In genomic region chr2:102416149-102416743, GRCm38 (mm10) we compare ENCODE assay signal across 15 mouse cellular contexts. TPM values are rescaled to one million over a fixed set of nuclear protein-coding genes. Genes with fewer than 3 reads are reported as not detected.
A peak's percentile ranks its signal among the peaks of the same experiment; 100 is the strongest.
DNase-seq lines count a peak whose midpoint lies in the region; ATAC-seq lines count a peak whose summit lies in the region.
"Had no signal": no experiment of that assay in that cellular context is flagged by ENCODE, and none has a peak within 500 bp of the region (broad histone marks: within the 10 kb centered on the region; RNA-seq: fewer than 3 reads in every experiment).

No protein-coding gene starts in this region.

- ATAC-seq in megakaryocyte, adult 5-6 weeks (ENCODE audit: poor library complexity, severe bottlenecking), result no peak
- ATAC-seq: activated CD4-positive, CD25-positive, alpha-beta regulatory T cell, adult 4 months had no signal

- DNase-seq in gastrocnemius, postnatal 10 days, result peak; percentile 41
- no peak for DNase-seq in gastrocnemius, adult 8-10 months (ENCODE audit: low spot score in 2 of 2)
- DNase-seq in kidney, postnatal 10 days, result peak; percentile 57
- no peak for DNase-seq in kidney, adult 18-20 months
- peak; percentile 26 to 62 for DNase-seq in lung, postnatal 4 days
- DNase-seq in lung, adult 18-20 months, result no peak
- DNase-seq: adrenal gland, postnatal 14 days; kidney, adult 2 months; lung, postnatal 36 days; right cerebral cortex, postnatal 14 days; thymus, adult 2 months had no signal

RNA-seq across cellular contexts. Expression of gene Trim44, which starts 8.6 kb away (rescaled TPM):
- total RNA-seq in gastrocnemius, postnatal 10 days (2021), result 10 to 100 TPM; 27.1 to 32.2 TPM
- total RNA-seq in gastrocnemius, adult 8-10 months (2022), result 10 to 100 TPM; 11.9 to 16.5 (median 14.8) TPM
- total RNA-seq in megakaryocyte, adult 5-6 weeks (2015), result 17.7 and 18.4 TPM in 2 replicates
- total RNA-seq in megakaryocyte, adult 5-6 weeks (2017), result 21.2 and 24.9 TPM in 2 replicates

RNA-seq across cellular contexts. Expression of gene Fjx1, which starts 36.1 kb away (rescaled TPM):
- total RNA-seq in gastrocnemius, postnatal 10 days (2021), result 1 to 10 TPM; 3.3 to 4.1 TPM
- total RNA-seq in gastrocnemius, adult 8-10 months (2022), result under 1 TPM; 0.07 to 0.63 (median 0.42) TPM
- not detected in 2 replicates for total RNA-seq in megakaryocyte, adult 5-6 weeks (2015)
- not detected in 2 replicates for total RNA-seq in megakaryocyte, adult 5-6 weeks (2017)
- total RNA-seq: liver, adult 2 months; monocyte, adult 5-6 weeks had no signal

Comparison
In these comparisons a context has a peak if more than half of its experiments do, and no peak if none do; other contexts are left out.
1. DNase-seq: peak in gastrocnemius, postnatal 10 days (single experiment), kidney, postnatal 10 days (single experiment) and lung, postnatal 4 days (2 of 2); none in gastrocnemius, adult 8-10 months (0 of 2), kidney, adult 18-20 months (single experiment) and lung, adult 18-20 months (0 of 2).